Mouse (Mus musculus): ENCODE data around the gene Kcnj13.

DNA sequence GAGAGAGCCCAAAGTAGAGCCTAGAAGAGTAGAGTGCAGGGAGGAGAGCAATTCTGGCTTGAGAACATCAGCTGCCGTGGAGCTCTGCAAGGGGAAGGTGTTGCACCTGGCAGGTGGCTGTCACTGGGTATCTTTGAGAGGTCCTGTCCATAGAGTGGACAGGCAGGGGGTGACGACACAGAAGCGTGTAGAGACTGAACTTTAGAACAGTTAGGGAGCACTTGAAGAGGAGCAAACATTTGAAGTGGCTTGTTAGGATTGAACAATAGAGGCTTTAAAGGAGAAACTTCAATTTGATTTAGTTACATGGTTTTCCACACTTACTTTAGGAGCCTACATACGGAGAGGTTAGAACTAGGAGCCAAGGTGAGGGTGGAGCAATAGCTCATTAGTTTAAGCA, 14.9 kb upstream of the Kcnj13 start:
- TF ChIP-seq CTCF (IDR thresholded peaks at IDR 0.05; ENCODE audit: insufficient read depth, low read length) (no peak), POLR2A (IDR thresholded peaks at IDR 0.05; ENCODE audit: borderline replicate concordance, extremely low read depth, low read depth, low read length) (no peak)
